Mouse (Mus musculus) erythroblast, embryonic 14.5 days (primary cell): ENCODE data around the gene Pdk2.

Source experiments
- GATA1 ChIP-seq: IDR thresholded peaks from 2 replicates; pipeline ENCODE4 v1.6.1; 2012; ENCODE audit warnings: low read length, inconsistent platforms, mixed read lengths
- TAL1 ChIP-seq: IDR thresholded peaks from 3 replicates; pipeline ENCODE4 v1.6.1; 2012; ENCODE audit warnings: low read length, inconsistent platforms, mixed read lengths

DNA sequence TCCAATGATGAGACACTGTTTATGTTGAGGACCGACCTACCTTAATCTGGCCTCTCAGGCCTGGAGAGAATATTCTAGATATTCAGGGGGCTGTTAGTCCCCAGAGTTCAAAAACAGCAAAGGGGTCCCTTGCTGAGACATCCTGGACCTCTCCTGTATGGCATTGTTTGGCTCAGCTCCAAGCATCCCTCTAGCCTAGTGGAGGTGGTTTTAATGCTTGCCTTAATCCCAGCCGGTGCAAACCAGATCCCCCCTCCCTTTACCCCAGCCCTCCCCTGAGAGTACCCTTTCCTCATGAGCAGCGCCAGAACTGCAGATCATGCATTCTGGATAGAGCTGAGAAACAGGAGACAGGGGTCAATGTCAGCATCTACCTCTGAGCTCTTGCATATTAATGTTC, 28.7 kb downstream of the Pdk2 start:
- TF ChIP-seq TAL1: no peak
- TF ChIP-seq GATA1: no peak
